Mouse (Mus musculus) c-Kit-positive CD71-positive TER-119-negative erythroid progenitor cells, embryonic 14.5 days (primary cell): ENCODE results near the gene P2ry14.

ENCODE experiments used
- DNase-seq: peaks from one replicate; pipeline ENCODE4 v3.0.0-alpha.2; 2013; ENCODE audit warnings: low read depth

The P2ry14 gene

GRCm38 (mm10) chr3:59153424-59153823 is at the start of gene P2ry14:
TSS of gene P2ry14 (minus strand) at chr3:59153618.
- DNase-seq, result no peak

- no peak for DNase-seq
These were observed 44.0 kb upstream of the P2ry14 start for GRCm38 (mm10) chr3:59197329-59197948.

GRCm38 (mm10) chr3:59194938-59195337 is 41.5 kb upstream of the P2ry14 start, which contains the start of gene Gpr87:
TSS of gene Gpr87 (minus strand) at chr3:59195104.
- no peak for DNase-seq

- no peak for DNase-seq
These were observed 40.7 kb upstream of the P2ry14 start for GRCm38 (mm10) chr3:59194099-59194498.

- DNase-seq, result no peak
These were observed 38.3 kb upstream of the P2ry14 start for GRCm38 (mm10) chr3:59191674-59192073.

GRCm38 (mm10) chr3:59187336-59187735 is 33.9 kb upstream of the P2ry14 start:
- no peak for DNase-seq

GRCm38 (mm10) chr3:59185662-59186061 is 32.2 kb upstream of the P2ry14 start:
- no peak for DNase-seq

- DNase-seq, result no peak
These were observed 28.7 kb upstream of the P2ry14 start for GRCm38 (mm10) chr3:59182129-59182528.

GRCm38 (mm10) chr3:59181134-59181533 is 27.7 kb upstream of the P2ry14 start:
- DNase-seq, result no peak

- DNase-seq, result no peak
These were observed 23.5 kb upstream of the P2ry14 start for GRCm38 (mm10) chr3:59176871-59177270.

- DNase-seq, result no peak
These were observed 21.8 kb upstream of the P2ry14 start for GRCm38 (mm10) chr3:59175234-59175633.

GRCm38 (mm10) chr3:59174426-59175154 is 21.2 kb upstream of the P2ry14 start:
- no peak for DNase-seq

GRCm38 (mm10) chr3:59169921-59170627 is 16.7 kb upstream of the P2ry14 start:
- no peak for DNase-seq

GRCm38 (mm10) chr3:59169215-59169614 is 15.8 kb upstream of the P2ry14 start:
- DNase-seq, result no peak

- DNase-seq, result no peak
These were observed 15.1 kb upstream of the P2ry14 start for GRCm38 (mm10) chr3:59168476-59168875.

- no peak for DNase-seq
These were observed 14.1 kb upstream of the P2ry14 start for GRCm38 (mm10) chr3:59167417-59168054.

- DNase-seq, result no peak
These were observed 7.0 kb upstream of the P2ry14 start for GRCm38 (mm10) chr3:59160465-59160864.

GRCm38 (mm10) chr3:59157048-59157447 is 3.6 kb upstream of the P2ry14 start:
- DNase-seq, result no peak

- no peak for DNase-seq
These were observed 2.0 kb upstream of the P2ry14 start for GRCm38 (mm10) chr3:59155404-59155803.

GRCm38 (mm10) chr3:59154888-59155287 is 1.5 kb upstream of the P2ry14 start:
- no peak for DNase-seq

- no peak for DNase-seq
These were observed 2.8 kb downstream of the P2ry14 start for GRCm38 (mm10) chr3:59150624-59151023.

- no peak for DNase-seq
These were observed 3.8 kb downstream of the P2ry14 start for GRCm38 (mm10) chr3:59149646-59150045.

GRCm38 (mm10) chr3:59145194-59145593 is 8.2 kb downstream of the P2ry14 start:
- no peak for DNase-seq
